Mouse (Mus musculus): Measurements from ENCODE around the gene Hace1.

Gene Hace1

GRCm38 (mm10) chr10:45706849-45707248, 129.2 kb downstream of the Hace1 start:
- DNase-seq (ENCODE audit: low read depth, low spot score): no peak

DNA sequence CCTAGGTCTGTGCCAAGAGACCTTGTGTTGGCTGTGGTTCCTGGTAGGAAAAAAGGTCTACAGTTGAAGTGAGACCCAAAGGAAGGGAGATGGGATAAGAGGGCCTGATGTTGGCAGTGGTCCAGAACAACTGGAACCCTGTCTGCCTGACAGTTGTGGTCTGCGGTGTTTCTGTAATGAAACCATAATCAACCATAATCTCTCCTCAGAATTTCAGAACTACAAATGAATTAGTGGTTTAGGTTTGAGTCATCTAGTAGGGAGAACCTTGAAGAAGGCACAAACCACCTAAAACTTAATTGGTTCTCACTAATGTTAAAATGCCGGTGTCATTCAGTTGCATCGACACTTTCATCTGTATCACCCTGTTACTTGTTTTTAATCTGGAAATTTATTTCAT, 133.2 kb downstream of the Hace1 start:
- DNase-seq (ENCODE audit: low read depth, low spot score): no peak

- no peak for DNase-seq (ENCODE audit: low read depth, low spot score)
Measured at GRCm38 (mm10) chr10:45711348-45711747, 133.7 kb downstream of the Hace1 start.

Measured in ES-CJ7 (cell line).